Comparison of ENCODE assay signal across 8 mouse cellular contexts in genomic region chr4:121002400-121003171, GRCm38 (mm10). TPM values are rescaled to one million over a fixed set of nuclear protein-coding genes. Genes with fewer than 3 reads are reported as not detected.
A peak's percentile ranks its signal among the peaks of the same experiment; 100 is the strongest.
DNase-seq lines count a peak whose midpoint lies in the region; ATAC-seq and TF ChIP-seq lines count a peak whose summit lies in the region.

No protein-coding gene starts in this region.

- peaks cover 38% of the 10 kb centered on the region for H3K4me1 ChIP-seq in spleen, adult 2 months (ENCODE audit: control insufficient read depth, insufficient read depth, insufficient read length)
- H3K4me1 ChIP-seq in embryonic facial prominence, embryonic 11.5 days (ENCODE audit: control insufficient read depth, insufficient read depth, low read length), result no peaks in the 10 kb centered on the region; the same call in 1 of the 2 replicates
- H3K4me1 ChIP-seq in lung, embryonic 15.5 days, result peaks cover 46% of the 10 kb centered on the region
- H3K4me1 ChIP-seq in neural tube, embryonic 14.5 days (ENCODE audit: control insufficient read depth, insufficient read depth, low read length), result peaks cover 25% of the 10 kb centered on the region

- peak overlapping the region; percentile 12 for H3K27ac ChIP-seq in spleen, adult 2 months (ENCODE audit: insufficient read depth, low read length)
- 0 out of 2 replicates have a peak overlapping the region, but pooled peaks have one; percentile 28 for H3K27ac ChIP-seq in embryonic facial prominence, embryonic 11.5 days (replicated peaks; ENCODE audit: low read depth, low read length)
- H3K27ac ChIP-seq in lung, embryonic 15.5 days, result peak overlapping the region; percentile 49
- peak overlapping the region; percentile 84 for H3K27ac ChIP-seq in neural tube, embryonic 14.5 days (ENCODE audit: low read depth, low read length)

- H3K4me3 ChIP-seq in spleen, adult 2 months (ENCODE audit: extremely low read depth, insufficient read depth, insufficient read length), result no peak overlapping the region
- H3K4me3 ChIP-seq in embryonic facial prominence, embryonic 11.5 days (ENCODE audit: low read depth, low read length), result no peak overlapping the region
- H3K4me3 ChIP-seq in lung, embryonic 15.5 days, result no peak overlapping the region
- H3K4me3 ChIP-seq in neural tube, embryonic 14.5 days (ENCODE audit: low read depth, low read length), result no peak overlapping the region

- H3K9ac ChIP-seq in embryonic facial prominence, embryonic 11.5 days (replicated peaks; ENCODE audit: low read length), result no peak overlapping the region; the same call in 1 of the 2 replicates
- no peak overlapping the region for H3K9ac ChIP-seq in lung, embryonic 15.5 days
- peak overlapping the region; percentile 32; the same call in 1 of the 2 replicates for H3K9ac ChIP-seq in neural tube, embryonic 14.5 days (replicated peaks; ENCODE audit: low read depth, low read length)

- no peak for TF ChIP-seq POLR2A in spleen, adult 2 months (IDR thresholded peaks at IDR 0.05; ENCODE audit: low read depth, low read length)

- WGBS in spleen, adult 2 months, result 47% methylated on average over 8 of the region's 8 CpGs
- 24% methylated on average over 8 of the region's 8 CpGs for WGBS in embryonic facial prominence, embryonic 11.5 days
- WGBS in lung, embryonic 15.5 days, result 31% methylated on average over 8 of the region's 8 CpGs
- WGBS in neural tube, embryonic 14.5 days, result 7% methylated on average over 8 of the region's 8 CpGs

- ATAC-seq in embryonic facial prominence, embryonic 11.5 days (replicated peaks; ENCODE audit: insufficient number of reproducible peaks, low FRiP score, low TSS enrichment, low read depth), result no peak
- ATAC-seq in lung, embryonic 15.5 days (ENCODE audit: borderline replicate concordance, extremely low read depth, low FRiP score, low TSS enrichment), result peak; percentile 81; the same call in 1 of the 2 replicates
- ATAC-seq in neural tube, embryonic 14.5 days (ENCODE audit: low read depth), result peak; percentile 73

- H3K4me2 ChIP-seq in embryonic facial prominence, embryonic 11.5 days (ENCODE audit: low read depth, low read length), result no peak overlapping the region
- peak overlapping the region; percentile 15; the same call in 1 of the 2 replicates for H3K4me2 ChIP-seq in lung, embryonic 15.5 days
- peak overlapping the region; percentile 38 for H3K4me2 ChIP-seq in neural tube, embryonic 14.5 days (ENCODE audit: low read depth, low read length)

- TF ChIP-seq CTCF in spleen, adult 2 months (IDR thresholded peaks at IDR 0.05; ENCODE audit: extremely low read depth, insufficient read depth, insufficient read length, insufficient replicate concordance), result no peak

- H3K27me3 ChIP-seq in spleen, adult 2 months (ENCODE audit: control insufficient read depth, insufficient read depth, low read length), result no peaks in the 10 kb centered on the region
- no peaks in the 10 kb centered on the region for H3K27me3 ChIP-seq in embryonic facial prominence, embryonic 11.5 days (ENCODE audit: control insufficient read depth, insufficient read depth, low read length)
- no peaks in the 10 kb centered on the region for H3K27me3 ChIP-seq in lung, embryonic 15.5 days
- H3K27me3 ChIP-seq in neural tube, embryonic 14.5 days (ENCODE audit: control insufficient read depth, insufficient read depth, low read length), result no peaks in the 10 kb centered on the region

- no peak for DNase-seq in spleen, adult 2 months (ENCODE audit: low read depth in 1 of 2, low spot score in 2 of 2)
- no peak for DNase-seq in spleen, adult 12 weeks (ENCODE audit: low spot score)
- peak; percentile 39 for DNase-seq in embryonic facial prominence, embryonic 11.5 days (ENCODE audit: low spot score)
- no peak for DNase-seq in adrenal gland, postnatal 14 days
- no peak for DNase-seq in right cerebral cortex, postnatal 4 days
- DNase-seq in spleen, postnatal 10 days (ENCODE audit: low spot score in 2 of 2), result no peak

- H3K36me3 ChIP-seq in spleen, adult 2 months (ENCODE audit: control insufficient read depth, insufficient read depth, low read length), result no peaks in the 10 kb centered on the region
- no peaks in the 10 kb centered on the region; the same call in 1 of the 2 replicates for H3K36me3 ChIP-seq in embryonic facial prominence, embryonic 11.5 days (replicated peaks; ENCODE audit: control insufficient read depth, insufficient read depth, low read depth, low read length)
- no peaks in the 10 kb centered on the region for H3K36me3 ChIP-seq in lung, embryonic 15.5 days
- H3K36me3 ChIP-seq in neural tube, embryonic 14.5 days (ENCODE audit: control insufficient read depth, insufficient read depth, low read length), result no peaks in the 10 kb centered on the region

- no peaks in the 10 kb centered on the region for H3K9me3 ChIP-seq in embryonic facial prominence, embryonic 11.5 days (replicated peaks; ENCODE audit: control insufficient read depth, low read length)
- H3K9me3 ChIP-seq in lung, embryonic 15.5 days, result no peaks in the 10 kb centered on the region
- H3K9me3 ChIP-seq in neural tube, embryonic 14.5 days (ENCODE audit: control insufficient read depth, low read length), result no peaks in the 10 kb centered on the region

RNA-seq across cellular contexts. Expression of gene Smap2, which starts 14.5 kb away (rescaled TPM):
- 63.7 and 71.5 TPM in 2 replicates for polyA plus RNA-seq in spleen, adult 2 months (2012; rRNA removed)
- polyA plus RNA-seq in embryonic facial prominence, embryonic 11.5 days (2014; fragmentation: Nextera tagmentation; extraction: Ambion mirVana), result 15.5 and 17.2 TPM in 2 replicates
- polyA plus RNA-seq in lung, embryonic 15.5 days (2015; fragmentation: Nextera tagmentation; extraction: Ambion mirVana), result 14.3 and 14.5 TPM in 2 replicates
- 55.0 and 59.4 TPM in 2 replicates for polyA plus RNA-seq in neural tube, embryonic 14.5 days (2014; fragmentation: Nextera tagmentation; extraction: Ambion mirVana)
- 31.5 and 42.3 TPM in 2 replicates for total RNA-seq in adrenal gland, postnatal 14 days (2021)

RNA-seq across cellular contexts. Expression of gene Col9a2, which starts 36.6 kb away (rescaled TPM):
- polyA plus RNA-seq in spleen, adult 2 months (2012; rRNA removed), result 0.02 and 0.06 TPM in 2 replicates
- 6.0 and 10.1 TPM in 2 replicates for polyA plus RNA-seq in embryonic facial prominence, embryonic 11.5 days (2014; fragmentation: Nextera tagmentation; extraction: Ambion mirVana)
- polyA plus RNA-seq in lung, embryonic 15.5 days (2015; fragmentation: Nextera tagmentation; extraction: Ambion mirVana), result 12.3 and 12.5 TPM in 2 replicates
- 8.1 and 10.5 TPM in 2 replicates for polyA plus RNA-seq in neural tube, embryonic 14.5 days (2014; fragmentation: Nextera tagmentation; extraction: Ambion mirVana)
- total RNA-seq in adrenal gland, postnatal 14 days (2021), result 1.0 and 1.1 TPM in 2 replicates

RNA-seq across cellular contexts. Expression of gene Zfp69, which starts 51.1 kb away (rescaled TPM):
- polyA plus RNA-seq in spleen, adult 2 months (2012; rRNA removed), result 2.3 and 3.3 TPM in 2 replicates
- 9.9 TPM in 2 replicates for polyA plus RNA-seq in embryonic facial prominence, embryonic 11.5 days (2014; fragmentation: Nextera tagmentation; extraction: Ambion mirVana)
- polyA plus RNA-seq in lung, embryonic 15.5 days (2015; fragmentation: Nextera tagmentation; extraction: Ambion mirVana), result 9.0 and 10.0 TPM in 2 replicates
- 5.5 and 6.7 TPM in 2 replicates for polyA plus RNA-seq in neural tube, embryonic 14.5 days (2014; fragmentation: Nextera tagmentation; extraction: Ambion mirVana)
- total RNA-seq in adrenal gland, postnatal 14 days (2021), result 2.4 and 3.4 TPM in 2 replicates

Comparison
In these comparisons a context has a peak if more than half of its experiments do, and no peak if none do; other contexts are left out.
1. H3K27ac ChIP-seq: peak in every context shown above with its lines; median percentile 84 in neural tube, embryonic 14.5 days; 49 in lung, embryonic 15.5 days; 28 in embryonic facial prominence, embryonic 11.5 days; 12 in spleen, adult 2 months.